In the genomic region with DNA sequence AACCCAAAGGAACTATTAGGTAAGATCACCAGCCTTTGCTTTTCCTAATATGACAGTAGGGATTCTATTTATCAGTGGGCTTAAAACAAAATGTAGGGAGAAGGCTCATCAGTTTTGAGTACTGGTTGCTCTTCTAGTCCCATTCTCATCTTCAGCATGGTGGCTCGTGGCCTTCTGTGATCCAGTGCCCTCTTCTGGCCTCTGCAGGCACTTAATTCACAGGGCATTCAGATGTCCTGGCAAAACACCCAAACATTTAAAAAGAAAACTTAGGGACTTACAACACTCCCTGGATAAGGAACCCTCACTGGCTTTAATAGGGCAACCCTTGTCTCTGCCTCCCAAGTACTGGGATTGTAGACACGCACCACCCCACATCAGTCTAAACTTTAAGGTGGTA, we compare ENCODE assay signal across 1 mouse cellular context.
TF ChIP-seq lines count a peak whose summit lies in the region.

No protein-coding gene starts in this region.

TF ChIP-seq in CH12.LX, 34 proteins besides CTCF, POLR2A, EP300 and RAD21:
- no peak for TF ChIP-seq RCOR1 (conservative IDR thresholded peaks at IDR 0.05; ENCODE audit: low read depth, low read length)
- no peak for TF ChIP-seq IRF4 (IDR thresholded peaks at IDR 0.05; ENCODE audit: low read depth, low read length)
- TF ChIP-seq HCFC1 (IDR thresholded peaks at IDR 0.05; ENCODE audit: low read depth, low read length) = no peak
- no peak for TF ChIP-seq MXI1 (IDR thresholded peaks at IDR 0.05; ENCODE audit: low read depth, low read length)
- no peak for TF ChIP-seq NELFE (IDR thresholded peaks at IDR 0.05; ENCODE audit: low read depth, low read length)
- no peak for TF ChIP-seq GABPA (IDR thresholded peaks at IDR 0.05; ENCODE audit: insufficient replicate concordance, low read depth, low read length)
- TF ChIP-seq MAZ (IDR thresholded peaks at IDR 0.05; ENCODE audit: low read depth, low read length) = no peak
- TF ChIP-seq MEF2A (IDR thresholded peaks at IDR 0.05; ENCODE audit: borderline replicate concordance, low read depth, low read length) = no peak
- no peak for TF ChIP-seq JUN (IDR thresholded peaks at IDR 0.05; ENCODE audit: insufficient read depth, low read depth, low read length)
- no peak for TF ChIP-seq USF1 (IDR thresholded peaks at IDR 0.05; ENCODE audit: low read depth, low read length)
- no peak for TF ChIP-seq MAFK (IDR thresholded peaks at IDR 0.05; ENCODE audit: insufficient replicate concordance, low read length)
- no peak for TF ChIP-seq POLR2AphosphoS2 (IDR thresholded peaks at IDR 0.05; ENCODE audit: low read depth, low read length)
- TF ChIP-seq NRF1 (IDR thresholded peaks at IDR 0.05; ENCODE audit: low read depth, low read length) = no peak
- TF ChIP-seq PAX5 (IDR thresholded peaks at IDR 0.05; ENCODE audit: low read length) = no peak
- no peak for TF ChIP-seq MYC (IDR thresholded peaks at IDR 0.05; ENCODE audit: low read depth, low read length)
- no peak for TF ChIP-seq ZNF384 (IDR thresholded peaks at IDR 0.05; ENCODE audit: low read depth, low read length)
